Mouse (Mus musculus) erythroblast, embryonic 14.5 days (primary cell): ENCODE measurements around the gene Ccdc186.

Source experiments
- GATA1 ChIP-seq: IDR thresholded peaks from 2 replicates; pipeline ENCODE4 v1.6.1; 2012; ENCODE audit warnings: low read length, inconsistent platforms, mixed read lengths
- TAL1 ChIP-seq: IDR thresholded peaks from 3 replicates; pipeline ENCODE4 v1.6.1; 2012; ENCODE audit warnings: low read length, inconsistent platforms, mixed read lengths

DNA sequence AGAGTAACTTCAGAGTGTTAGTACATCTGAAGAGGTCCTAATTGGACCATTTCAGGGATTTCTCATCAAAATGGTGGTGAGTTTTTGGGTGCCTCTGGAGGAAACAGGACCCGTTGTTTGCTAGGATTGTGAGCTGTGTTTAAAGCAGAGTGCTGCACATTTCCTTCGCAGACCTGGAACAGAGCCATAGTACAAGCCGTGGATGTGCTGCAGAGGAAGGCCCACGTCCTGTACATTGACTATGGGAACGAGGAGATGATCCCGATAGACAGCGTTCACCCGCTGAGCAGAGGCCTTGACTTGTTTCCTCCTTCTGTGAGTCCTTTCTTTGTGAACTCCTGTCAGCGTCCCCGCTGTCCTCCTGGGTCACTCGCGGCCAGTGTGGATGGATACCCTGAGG lies 21.0 kb upstream of the Ccdc186 start:
- TF ChIP-seq TAL1 (no peak), GATA1 (no peak)
